Mouse (Mus musculus) megakaryocyte, embryonic 14.5 days (primary cell): ENCODE results near the gene Tnip2.

Experiments used
- FLI1 ChIP-seq: IDR thresholded peaks from 2 replicates; pipeline ENCODE4 v1.6.1; 2012; ENCODE audit warnings: low read length, inconsistent platforms, mixed read lengths
- GATA1 ChIP-seq: IDR thresholded peaks from 3 replicates; pipeline ENCODE4 v1.6.1; 2012; ENCODE audit warnings: mixed read lengths, low read length, inconsistent platforms, borderline replicate concordance

GRCm38 (mm10) chr5:34550251-34550650, 36.5 kb upstream of the Tnip2 start:
- TF ChIP-seq GATA1 (no peak), FLI1 (no peak)
